Mouse (Mus musculus): ENCODE measurements at regions not wholly inside any gene's neighbourhood (a gene's known extent, or its start where the extent isn't known, plus 50 kb on each side); places are given as distances from the start of the nearest gene placed in this dataset.

DNA sequence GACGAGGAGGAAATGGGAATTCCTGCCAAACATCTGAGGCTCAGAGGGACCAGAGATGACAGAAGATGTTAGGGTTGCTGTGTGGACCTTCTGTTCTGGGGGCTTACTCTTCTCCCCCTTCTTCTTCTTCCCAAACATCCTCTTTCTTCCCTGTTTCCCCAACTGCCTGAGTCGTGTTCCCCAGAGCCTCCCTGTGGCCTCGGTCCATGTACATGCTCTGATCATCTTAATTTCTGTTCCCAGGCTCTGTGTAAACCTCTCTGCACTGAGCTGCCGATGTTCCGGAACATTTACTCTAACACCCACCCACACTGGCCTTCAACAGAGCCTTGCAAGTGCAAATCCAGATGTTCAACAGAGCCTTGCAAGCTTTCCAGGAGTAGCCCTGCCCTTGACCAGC is 90.1 kb upstream of the Adra1d start:
- no peak for TF ChIP-seq CTCF (IDR thresholded peaks at IDR 0.05)
- TF ChIP-seq POLR2A (IDR thresholded peaks at IDR 0.05; ENCODE audit: insufficient read depth, low read depth, low read length) = no peak
- TF ChIP-seq EP300 (IDR thresholded peaks at IDR 0.05; ENCODE audit: insufficient read depth, low read depth, low read length) = no peak
